Mouse (Mus musculus) forebrain, embryonic 16.5 days (tissue): ENCODE data around the gene Vasn. TPM values are rescaled to one million over a fixed set of nuclear protein-coding genes. Genes with fewer than 3 reads are reported as not detected.

ENCODE experiments used
- ATAC-seq: fragments of 200-750 bp; cut with Nextera tagmentation; 2 replicates; pipeline ENCODE4 v1.8.0; 2017; ENCODE audit warnings: mild to moderate bottlenecking, moderate library complexity
- H3K27ac ChIP-seq: fragments of 300-500 bp; sonication (generic); 2 replicates; pipeline ENCODE4 v1.5.1; 2014; ENCODE audit warnings: low read length, control low read depth
- H3K27me3 ChIP-seq: fragments of 300-500 bp; sonication (generic); replicated peaks from 2 replicates; pipeline ENCODE4 v1.6.1; 2014; ENCODE audit warnings: low read length; ENCODE audit not compliant: control insufficient read depth, insufficient read depth
- H3K36me3 ChIP-seq: fragments of 300-500 bp; sonication (generic); 2 replicates; pipeline ENCODE4 v1.6.1; 2014; ENCODE audit not compliant: control insufficient read depth, insufficient read depth
- H3K4me1 ChIP-seq: fragments of 300-500 bp; sonication (generic); replicated peaks from 2 replicates; pipeline ENCODE4 v1.6.1; 2014; ENCODE audit warnings: low read length; ENCODE audit not compliant: control insufficient read depth, insufficient read depth
- H3K4me2 ChIP-seq: fragments of 300-500 bp; sonication (generic); 2 replicates; pipeline ENCODE4 v1.6.1; 2014; ENCODE audit warnings: mild to moderate bottlenecking, low read length, control low read depth
- H3K4me3 ChIP-seq: fragments of 300-500 bp; sonication (generic); replicated peaks from 2 replicates; pipeline ENCODE4 v1.5.1; 2014; ENCODE audit warnings: mild to moderate bottlenecking, low read length, control low read depth
- H3K9ac ChIP-seq: fragments of 300-500 bp; sonication (generic); replicated peaks from 2 replicates; pipeline ENCODE4 v1.6.1; 2014; ENCODE audit warnings: low read depth, low read length, control low read depth
- H3K9me3 ChIP-seq: fragments of 300-500 bp; sonication (generic); 2 replicates; pipeline ENCODE4 v1.6.1; 2016; ENCODE audit warnings: low read length; ENCODE audit not compliant: control insufficient read depth
- WGBS: fragments of 180-500 bp; shearing (Covaris S2); extraction: QIAGEN DNeasy Blood & Tissue Kit; methylation state at CpG from one replicate; pipeline ENCODE4 v1.1.7; 2014; 5-methylcytosine and 5-hydroxymethylcytosine counted together
- polyA plus RNA-seq: library from polyadenylated mRNA; unstranded; fragments of >200 nt; fragmentation: Nextera tagmentation; extraction: Ambion mirVana; gene quantifications from 2 replicates; pipeline ENCODE4 v1.2.1, GENCODE M21; 2015

Gene Vasn
- polyA plus RNA-seq, 1 experiment from 2014 or later, result 3.2 TPM

DNA sequence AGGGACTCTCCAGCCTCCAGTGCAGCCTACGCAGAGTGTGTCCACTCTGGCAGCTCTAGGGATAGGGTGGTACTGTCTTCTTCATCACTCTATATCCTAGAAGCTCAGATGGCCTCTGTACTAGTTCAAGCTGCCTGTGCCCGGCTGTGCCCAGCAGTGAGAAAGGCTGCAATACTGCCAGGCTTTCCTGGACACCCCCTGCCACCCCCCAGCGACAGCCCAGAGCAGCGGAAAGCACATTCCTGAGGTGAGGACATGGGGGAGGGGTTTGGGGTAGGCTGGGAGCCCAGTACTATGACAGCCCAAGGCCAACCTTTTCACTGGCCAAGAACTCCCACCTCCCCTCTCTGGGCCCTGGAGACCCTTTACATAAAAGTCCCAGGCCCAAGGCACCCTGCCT, 4.0 kb upstream of the Vasn start:
- Histone ChIP-seq H3K27ac (no peak overlapping the region), H3K9ac (no peak overlapping the region), H3K4me2 (no peak overlapping the region), H3K4me3 (no peak overlapping the region), H3K9me3 (no peaks in the 10 kb centered on the region), H3K36me3 (0 out of 2 replicates have a peak, but pooled peaks cover 2% of the 10 kb centered on the region), H3K4me1 (peaks cover 7% of the 10 kb centered on the region), H3K27me3 (no peaks in the 10 kb centered on the region)
- WGBS, result 73% methylated on average over 4 of the region's 4 CpGs
- no peak for ATAC-seq

- Histone ChIP-seq H3K4me2 (no peak overlapping the region), H3K9ac (no peak overlapping the region), H3K9me3 (no peaks in the 10 kb centered on the region), H3K4me1 (peaks cover 29% of the 10 kb centered on the region), H3K27ac (no peak overlapping the region), H3K36me3 (0 out of 2 replicates have a peak, but pooled peaks cover 2% of the 10 kb centered on the region), H3K4me3 (no peak overlapping the region), H3K27me3 (no peaks in the 10 kb centered on the region)
- 91% methylated on average over 3 of the region's 3 CpGs for WGBS
- no peak for ATAC-seq
Measured at GRCm38 (mm10) chr16:4638891-4639390, 800 bp upstream of the Vasn start.

GRCm38 (mm10) chr16:4640267-4641005, 695 bp downstream of the Vasn start:
- 10% methylated on average over 17 of the region's 17 CpGs for WGBS
- Histone ChIP-seq H3K9ac (peak overlapping the region; percentile 46), H3K36me3 (0 out of 2 replicates have a peak, but pooled peaks cover 2% of the 10 kb centered on the region), H3K4me2 (peak overlapping the region; percentile 64), H3K4me3 (peak overlapping the region; percentile 47), H3K27me3 (no peaks in the 10 kb centered on the region), H3K9me3 (no peaks in the 10 kb centered on the region), H3K4me1 (peaks cover 36% of the 10 kb centered on the region), H3K27ac (no peak overlapping the region)
- ATAC-seq, result 0 out of 2 replicates have a peak, but pooled peaks have one; percentile 1

GRCm38 (mm10) chr16:4641119-4641838, 1.5 kb downstream of the Vasn start:
- H3K4me1 ChIP-seq, result peaks cover 36% of the 10 kb centered on the region

DNA sequence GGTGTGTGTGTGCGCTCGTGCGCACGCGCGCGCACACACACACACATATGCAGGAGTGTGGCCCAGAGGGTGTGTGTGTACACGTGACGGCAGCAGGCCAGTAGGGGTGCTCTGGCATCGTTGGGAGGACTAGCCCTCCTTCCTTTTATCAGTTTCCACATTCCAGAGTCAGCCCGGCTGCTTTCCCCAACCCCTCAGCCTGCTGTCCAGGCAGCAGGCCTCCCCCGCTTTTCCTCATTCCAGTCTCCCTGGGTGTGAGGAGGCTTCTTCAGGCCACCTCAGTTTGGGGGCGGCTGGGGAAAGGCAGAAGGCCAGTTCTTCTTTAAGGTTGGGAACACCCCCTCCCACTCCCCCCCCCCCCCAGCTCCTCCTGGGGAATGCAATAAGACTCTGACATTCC, 2.4 kb downstream of the Vasn start:
- Histone ChIP-seq H3K4me1 (peaks cover 36% of the 10 kb centered on the region), H3K9ac (no peak overlapping the region), H3K4me3 (no peak overlapping the region), H3K4me2 (no peak overlapping the region), H3K36me3 (0 out of 2 replicates have a peak, but pooled peaks cover 2% of the 10 kb centered on the region), H3K27ac (no peak overlapping the region), H3K9me3 (no peaks in the 10 kb centered on the region), H3K27me3 (no peaks in the 10 kb centered on the region)
- no peak for ATAC-seq
- 30% methylated on average over 13 of the region's 13 CpGs for WGBS

More at GRCm38 (mm10) chr16:4641119-4641838, 1.5 kb downstream of the Vasn start:
- no peak for ATAC-seq
- no peaks in the 10 kb centered on the region for H3K27me3 ChIP-seq
- H3K4me3 ChIP-seq, result no peak overlapping the region
- 0 out of 2 replicates have a peak, but pooled peaks cover 2% of the 10 kb centered on the region for H3K36me3 ChIP-seq
- H3K9me3 ChIP-seq, result no peaks in the 10 kb centered on the region
- 0 out of 2 replicates have a peak overlapping the region, but pooled peaks have one; percentile 20 for H3K4me2 ChIP-seq
- H3K9ac ChIP-seq, result no peak overlapping the region
- H3K27ac ChIP-seq, result no peak overlapping the region
- WGBS, result 55% methylated on average over 3 of the region's 3 CpGs

GRCm38 (mm10) chr16:4642937-4643336, 3.2 kb downstream of the Vasn start:
- no peak overlapping the region for H3K27ac ChIP-seq
- 72% methylated on average over 6 of the region's 6 CpGs for WGBS
- peaks cover 36% of the 10 kb centered on the region for H3K4me1 ChIP-seq
- 0 out of 2 replicates have a peak, but pooled peaks cover 2% of the 10 kb centered on the region for H3K36me3 ChIP-seq
- no peak overlapping the region for H3K4me2 ChIP-seq
- H3K4me3 ChIP-seq, result no peak overlapping the region
- no peaks in the 10 kb centered on the region for H3K9me3 ChIP-seq
- no peaks in the 10 kb centered on the region for H3K27me3 ChIP-seq
- no peak overlapping the region for H3K9ac ChIP-seq
- ATAC-seq, result no peak

DNA sequence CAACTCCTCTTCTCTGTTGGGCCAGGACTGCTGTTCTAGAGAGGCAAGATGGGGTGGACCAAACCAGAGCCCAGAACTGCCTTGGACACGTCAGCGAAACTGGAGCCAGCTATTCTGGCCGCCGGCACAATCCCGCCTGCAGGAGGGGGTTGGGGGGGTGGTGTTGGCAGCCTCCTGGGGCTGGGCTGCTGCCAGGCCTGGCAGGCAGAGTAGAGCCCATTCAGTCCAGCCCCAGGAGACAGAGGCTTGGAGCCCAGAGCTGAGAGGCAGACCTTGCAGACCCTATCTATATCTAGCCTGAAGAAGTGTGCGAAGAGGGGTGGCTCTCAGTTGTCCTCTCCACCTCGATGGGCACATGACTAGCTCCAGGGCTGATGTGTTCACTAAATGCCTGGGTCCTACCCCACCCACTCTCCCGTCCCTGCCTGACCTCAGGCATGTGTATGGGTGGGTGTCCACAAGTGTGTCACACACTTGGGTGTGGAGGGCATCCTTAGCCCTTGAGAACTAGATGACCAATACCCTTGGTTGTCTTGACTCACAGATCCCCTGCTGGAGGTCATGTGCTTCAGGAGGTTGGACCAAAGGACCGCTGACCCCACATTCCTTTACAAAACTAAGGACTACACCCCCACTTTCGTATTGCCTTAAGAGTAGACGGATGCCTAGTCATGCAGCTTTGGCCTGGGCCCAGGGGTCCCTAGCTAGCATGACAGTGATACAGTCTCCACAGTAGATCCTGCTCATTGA, 4.1 kb downstream of the Vasn start:
- H3K9ac ChIP-seq, result no peak overlapping the region
- H3K4me3 ChIP-seq, result no peak overlapping the region
- H3K36me3 ChIP-seq, result no peaks in the 10 kb centered on the region
- WGBS, result 49% methylated on average over 11 of the region's 11 CpGs
- no peak overlapping the region for H3K27ac ChIP-seq
- no peak overlapping the region for H3K4me2 ChIP-seq
- peak; percentile 79 for ATAC-seq
- H3K27me3 ChIP-seq, result no peaks in the 10 kb centered on the region
- no peaks in the 10 kb centered on the region for H3K9me3 ChIP-seq
- peaks cover 36% of the 10 kb centered on the region for H3K4me1 ChIP-seq

- H3K4me3 ChIP-seq, result no peak overlapping the region
- no peak overlapping the region for H3K27ac ChIP-seq
- H3K4me2 ChIP-seq, result no peak overlapping the region
- peaks cover 29% of the 10 kb centered on the region for H3K4me1 ChIP-seq
- no peaks in the 10 kb centered on the region for H3K27me3 ChIP-seq
- H3K9me3 ChIP-seq, result no peaks in the 10 kb centered on the region
- no peak for ATAC-seq
- no peaks in the 10 kb centered on the region for H3K36me3 ChIP-seq
- H3K9ac ChIP-seq, result no peak overlapping the region
- 76% methylated on average over 4 of the region's 4 CpGs for WGBS
Measured at GRCm38 (mm10) chr16:4645867-4646266, 6.1 kb downstream of the Vasn start.

GRCm38 (mm10) chr16:4646831-4647230, 7.1 kb downstream of the Vasn start:
- 73% methylated on average over 4 of the region's 4 CpGs for WGBS
- no peak for ATAC-seq

More at GRCm38 (mm10) chr16:4646831-4647230, 7.1 kb downstream of the Vasn start:
- Histone ChIP-seq H3K27me3 (no peaks in the 10 kb centered on the region), H3K4me2 (no peak overlapping the region), H3K9me3 (no peaks in the 10 kb centered on the region), H3K4me3 (no peak overlapping the region), H3K27ac (no peak overlapping the region), H3K4me1 (peaks cover 28% of the 10 kb centered on the region), H3K36me3 (no peaks in the 10 kb centered on the region; the same call in 1 of the 2 replicates), H3K9ac (no peak overlapping the region)
